Mouse (Mus musculus): ENCODE data around the gene Isg20l2. TPM values are rescaled to one million over a fixed set of nuclear protein-coding genes. Genes with fewer than 3 reads are reported as not detected.

Gene Isg20l2
- polyA plus RNA-seq, 1 experiment from 2014 or later, result 25.0 TPM

DNA sequence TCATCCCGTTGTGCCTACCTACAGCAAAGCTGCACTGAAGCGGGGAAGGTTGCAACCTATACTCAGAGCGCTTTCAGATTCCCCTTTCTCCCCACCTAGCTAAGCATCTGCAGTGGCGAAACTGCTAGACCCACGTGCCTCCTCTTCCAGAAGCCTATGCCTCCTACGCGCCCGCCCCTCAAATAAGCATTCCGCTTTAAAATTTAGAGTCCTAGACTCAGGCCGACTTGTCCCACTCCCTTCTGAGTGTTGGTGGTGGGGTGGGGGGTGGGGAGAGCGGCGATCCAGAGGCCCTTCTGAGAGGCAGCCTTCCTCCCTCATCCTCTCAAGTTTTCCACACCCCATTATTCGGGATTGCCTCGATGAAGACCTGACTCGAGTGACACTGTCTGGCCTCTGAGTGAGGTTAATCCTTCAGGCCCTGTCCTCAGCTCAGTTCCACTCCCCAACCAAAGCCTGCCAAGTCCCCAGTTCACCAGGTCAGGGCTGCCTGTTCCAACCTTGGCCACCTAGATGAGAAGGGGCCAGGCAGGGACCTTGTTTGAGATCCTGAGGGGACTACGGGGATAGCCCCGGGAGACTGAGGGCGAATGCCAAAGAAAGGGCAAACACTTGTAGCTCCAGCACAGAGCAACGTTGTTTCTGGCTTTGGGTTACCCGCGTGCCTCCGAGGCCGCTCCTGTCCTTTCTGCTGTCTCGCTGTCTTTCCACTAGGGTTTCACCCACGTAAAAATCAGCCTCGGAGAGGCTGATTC is 17.1 kb downstream of the Isg20l2 start:
- WGBS (ENCODE audit: insufficient replicate concordance), result 5% methylated on average over 26 of the region's 26 CpGs
- H3K4me1 ChIP-seq (ENCODE audit: control insufficient read depth, insufficient read depth, low read length), result peaks cover 41% of the 10 kb centered on the region
- H3K9me3 ChIP-seq (replicated peaks; ENCODE audit: control insufficient read depth, low read length), result no peaks in the 10 kb centered on the region
- H3K27me3 ChIP-seq (ENCODE audit: control insufficient read depth, insufficient read depth, low read length), result peaks cover 56% of the 10 kb centered on the region
- no peak for ATAC-seq (replicated peaks; ENCODE audit: insufficient number of reproducible peaks, low FRiP score, low TSS enrichment)
- H3K4me3 ChIP-seq (ENCODE audit: low read depth, low read length), result peak overlapping the region; percentile 26
- peak overlapping the region; percentile 54; the same call in 1 of the 2 replicates for H3K9ac ChIP-seq (ENCODE audit: low read depth, low read length)
- H3K36me3 ChIP-seq (ENCODE audit: control insufficient read depth, insufficient read depth, low read length), result peaks cover 4% of the 10 kb centered on the region; the same call in 1 of the 2 replicates
- H3K27ac ChIP-seq (ENCODE audit: low read depth, low read length), result no peak overlapping the region
- peak overlapping the region; percentile 60 for H3K4me2 ChIP-seq

DNA sequence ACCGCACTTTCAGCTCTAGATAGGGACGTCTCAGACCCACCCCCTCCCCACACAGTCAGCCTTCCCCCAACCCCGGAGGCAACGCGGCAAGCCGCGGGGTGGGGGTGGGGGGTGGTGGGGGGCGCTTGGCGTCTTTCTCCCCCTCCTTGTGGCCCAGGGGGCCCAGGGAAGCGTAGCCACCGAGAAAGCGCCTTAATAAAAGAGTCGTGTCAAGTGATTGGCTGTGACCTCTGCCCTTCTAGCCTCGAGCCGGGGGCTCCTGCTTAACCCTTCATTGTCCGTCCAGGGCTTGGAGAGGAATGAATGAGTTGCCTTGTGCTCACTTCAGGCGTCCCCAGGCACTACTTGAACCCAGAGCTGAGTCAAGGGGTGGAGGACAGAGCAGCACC is 17.7 kb downstream of the Isg20l2 start:
- ATAC-seq (replicated peaks; ENCODE audit: insufficient number of reproducible peaks, low FRiP score, low TSS enrichment), result no peak
- no peaks in the 10 kb centered on the region for H3K9me3 ChIP-seq (replicated peaks; ENCODE audit: control insufficient read depth, low read length)
- H3K27ac ChIP-seq (ENCODE audit: low read depth, low read length), result no peak overlapping the region
- no peaks in the 10 kb centered on the region for H3K36me3 ChIP-seq (ENCODE audit: control insufficient read depth, insufficient read depth, low read length)
- peak overlapping the region; percentile 54 for H3K9ac ChIP-seq (ENCODE audit: low read depth, low read length)
- H3K4me2 ChIP-seq, result peak overlapping the region; percentile 60
- under 1% methylated on average over 17 of the region's 17 CpGs for WGBS (ENCODE audit: insufficient replicate concordance)
- H3K27me3 ChIP-seq (ENCODE audit: control insufficient read depth, insufficient read depth, low read length), result peaks cover 56% of the 10 kb centered on the region
- H3K4me1 ChIP-seq (ENCODE audit: control insufficient read depth, insufficient read depth, low read length), result peaks cover 41% of the 10 kb centered on the region
- peak overlapping the region; percentile 26 for H3K4me3 ChIP-seq (ENCODE audit: low read depth, low read length)

DNA sequence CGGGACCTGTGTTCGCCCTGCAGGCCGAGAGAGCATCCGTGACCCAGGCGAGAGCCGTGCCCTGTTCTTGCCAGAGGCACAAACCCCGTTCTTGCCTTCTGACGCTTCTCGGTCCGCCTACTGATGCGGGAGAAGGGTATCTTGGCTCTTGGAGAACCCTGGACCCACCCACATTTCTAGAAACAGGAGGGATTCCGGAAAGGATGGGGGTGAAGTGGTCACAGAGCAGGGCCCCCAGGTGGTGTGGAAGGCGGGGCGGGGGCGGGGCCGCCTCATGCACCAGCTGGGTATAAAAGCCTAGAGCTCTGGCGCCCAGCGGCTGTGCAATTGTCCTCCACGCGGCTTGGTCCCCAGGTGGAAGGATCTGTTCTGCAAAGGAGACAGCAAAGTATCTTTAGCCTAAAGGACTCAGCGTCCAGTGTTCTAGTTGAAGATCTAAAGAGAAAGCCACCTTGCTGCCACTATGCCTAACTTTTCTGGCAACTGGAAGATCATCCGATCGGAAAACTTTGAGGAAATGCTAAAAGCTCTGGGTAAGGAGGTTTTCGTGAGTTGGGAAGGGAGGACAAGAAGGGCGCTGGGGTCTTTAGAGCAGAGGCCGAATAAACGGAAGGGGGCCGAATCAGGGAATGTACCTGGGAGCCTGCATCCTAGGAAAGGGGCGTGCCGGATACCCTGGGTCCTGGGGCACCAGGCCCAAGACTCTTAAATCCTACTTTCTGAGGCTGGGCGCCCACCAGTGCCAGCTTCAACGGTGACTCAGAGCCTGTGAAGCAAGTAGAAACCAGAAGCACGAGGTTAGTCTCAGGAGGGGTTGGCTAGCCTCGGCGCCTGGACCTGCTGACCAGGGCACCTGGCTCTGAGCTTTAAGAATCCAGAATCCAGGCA is 18.5 kb downstream of the Isg20l2 start, which contains the start of gene Crabp2:
Gene Crabp2 (plus strand): TSS at position 289 of the 888 bp plus-strand sequence.
- peaks cover 41% of the 10 kb centered on the region for H3K4me1 ChIP-seq (ENCODE audit: control insufficient read depth, insufficient read depth, low read length)
- H3K27me3 ChIP-seq (ENCODE audit: control insufficient read depth, insufficient read depth, low read length), result peaks cover 56% of the 10 kb centered on the region
- no peaks in the 10 kb centered on the region for H3K9me3 ChIP-seq (replicated peaks; ENCODE audit: control insufficient read depth, low read length)
- no peak within 1 kb of the TSS for H3K27ac ChIP-seq (ENCODE audit: low read depth, low read length)
- H3K4me3 ChIP-seq (ENCODE audit: low read depth, low read length), result peak within 1 kb of the TSS; percentile 26
- 3% methylated on average over 35 of the region's 35 CpGs for WGBS (ENCODE audit: insufficient replicate concordance)
- peak within 1 kb of the TSS; percentile 60 for H3K4me2 ChIP-seq
- no peaks in the 10 kb centered on the region for H3K36me3 ChIP-seq (ENCODE audit: control insufficient read depth, insufficient read depth, low read length)
- no peak for ATAC-seq (replicated peaks; ENCODE audit: insufficient number of reproducible peaks, low FRiP score, low TSS enrichment)
- H3K9ac ChIP-seq (ENCODE audit: low read depth, low read length), result peak within 1 kb of the TSS; percentile 54

- 7% methylated on average over 16 of the region's 16 CpGs for WGBS (ENCODE audit: insufficient replicate concordance)
- peaks cover 40% of the 10 kb centered on the region for H3K4me1 ChIP-seq (ENCODE audit: control insufficient read depth, insufficient read depth, low read length)
- no peak overlapping the region for H3K27ac ChIP-seq (ENCODE audit: low read depth, low read length)
- no peak overlapping the region for H3K9ac ChIP-seq (ENCODE audit: low read depth, low read length)
- peak overlapping the region; percentile 26 for H3K4me3 ChIP-seq (ENCODE audit: low read depth, low read length)
- no peaks in the 10 kb centered on the region for H3K9me3 ChIP-seq (replicated peaks; ENCODE audit: control insufficient read depth, low read length)
- ATAC-seq (replicated peaks; ENCODE audit: insufficient number of reproducible peaks, low FRiP score, low TSS enrichment), result no peak
- H3K4me2 ChIP-seq, result peak overlapping the region; percentile 60
- peaks cover 56% of the 10 kb centered on the region for H3K27me3 ChIP-seq (ENCODE audit: control insufficient read depth, insufficient read depth, low read length)
- H3K36me3 ChIP-seq (ENCODE audit: control insufficient read depth, insufficient read depth, low read length), result no peaks in the 10 kb centered on the region
These were observed 19.3 kb downstream of the Isg20l2 start for GRCm38 (mm10) chr3:87949266-87949954.

- ATAC-seq (replicated peaks; ENCODE audit: insufficient number of reproducible peaks, low FRiP score, low TSS enrichment), result no peak
- 9% methylated on average over 13 of the region's 13 CpGs for WGBS (ENCODE audit: insufficient replicate concordance)
- Histone ChIP-seq H3K9me3 (replicated peaks; ENCODE audit: control insufficient read depth, low read length) (no peaks in the 10 kb centered on the region), H3K9ac (ENCODE audit: low read depth, low read length) (no peak overlapping the region), H3K4me2 (peak overlapping the region; percentile 60), H3K4me3 (ENCODE audit: low read depth, low read length) (no peak overlapping the region), H3K27me3 (ENCODE audit: control insufficient read depth, insufficient read depth, low read length) (peaks cover 56% of the 10 kb centered on the region), H3K27ac (ENCODE audit: low read depth, low read length) (no peak overlapping the region), H3K4me1 (ENCODE audit: control insufficient read depth, insufficient read depth, low read length) (peaks cover 35% of the 10 kb centered on the region), H3K36me3 (ENCODE audit: control insufficient read depth, insufficient read depth, low read length) (no peaks in the 10 kb centered on the region)
These were observed 19.9 kb downstream of the Isg20l2 start for GRCm38 (mm10) chr3:87949955-87950515.

- WGBS (ENCODE audit: insufficient replicate concordance), result 9% methylated on average over 12 of the region's 12 CpGs
- Histone ChIP-seq H3K36me3 (ENCODE audit: control insufficient read depth, insufficient read depth, low read length) (no peaks in the 10 kb centered on the region), H3K9me3 (replicated peaks; ENCODE audit: control insufficient read depth, low read length) (no peaks in the 10 kb centered on the region), H3K27me3 (ENCODE audit: control insufficient read depth, insufficient read depth, low read length) (peaks cover 47% of the 10 kb centered on the region), H3K4me3 (ENCODE audit: low read depth, low read length) (peak overlapping the region; percentile 46), H3K9ac (ENCODE audit: low read depth, low read length) (peak overlapping the region; percentile 69), H3K4me2 (peak overlapping the region; percentile 84), H3K4me1 (ENCODE audit: control insufficient read depth, insufficient read depth, low read length) (peaks cover 30% of the 10 kb centered on the region), H3K27ac (ENCODE audit: low read depth, low read length) (no peak overlapping the region)
- no peak for ATAC-seq (replicated peaks; ENCODE audit: insufficient number of reproducible peaks, low FRiP score, low TSS enrichment)
These were observed 21.8 kb downstream of the Isg20l2 start for GRCm38 (mm10) chr3:87951946-87952345.

DNA sequence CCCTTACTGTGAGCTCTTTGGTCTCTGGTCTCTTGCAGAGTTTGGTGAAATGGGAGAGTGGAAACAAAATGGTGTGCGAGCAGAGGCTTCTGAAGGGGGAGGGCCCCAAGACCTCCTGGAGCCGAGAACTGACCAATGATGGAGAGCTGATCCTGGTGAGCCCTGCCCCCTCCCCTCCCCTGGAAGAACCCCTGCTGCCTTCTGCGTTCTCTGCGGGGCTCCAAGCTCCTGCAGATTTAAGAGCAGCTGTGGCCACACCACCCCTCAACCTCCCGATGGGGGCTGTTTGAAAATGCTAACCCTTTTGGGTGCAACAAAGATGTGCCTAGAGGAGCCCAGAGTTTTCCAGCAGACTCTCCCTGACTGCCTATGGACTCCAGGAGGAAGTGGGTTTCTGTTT is 22.3 kb downstream of the Isg20l2 start:
- no peaks in the 10 kb centered on the region for H3K9me3 ChIP-seq (replicated peaks; ENCODE audit: control insufficient read depth, low read length)
- WGBS (ENCODE audit: insufficient replicate concordance), result 2% methylated on average over 5 of the region's 5 CpGs
- H3K27ac ChIP-seq (ENCODE audit: low read depth, low read length), result no peak overlapping the region
- H3K27me3 ChIP-seq (ENCODE audit: control insufficient read depth, insufficient read depth, low read length), result peaks cover 42% of the 10 kb centered on the region
- peak overlapping the region; percentile 46 for H3K4me3 ChIP-seq (ENCODE audit: low read depth, low read length)
- peak; percentile 63; the same call in 1 of the 2 replicates for ATAC-seq (replicated peaks; ENCODE audit: insufficient number of reproducible peaks, low FRiP score, low TSS enrichment)
- H3K9ac ChIP-seq (ENCODE audit: low read depth, low read length), result peak overlapping the region; percentile 69
- peaks cover 25% of the 10 kb centered on the region for H3K4me1 ChIP-seq (ENCODE audit: control insufficient read depth, insufficient read depth, low read length)
- H3K4me2 ChIP-seq, result peak overlapping the region; percentile 84
- H3K36me3 ChIP-seq (ENCODE audit: control insufficient read depth, insufficient read depth, low read length), result no peaks in the 10 kb centered on the region

GRCm38 (mm10) chr3:87958056-87958455 is 27.9 kb downstream of the Isg20l2 start:
- no peak overlapping the region for H3K27ac ChIP-seq (ENCODE audit: low read depth, low read length)
- H3K4me3 ChIP-seq (ENCODE audit: low read depth, low read length), result no peak overlapping the region
- ATAC-seq (replicated peaks; ENCODE audit: insufficient number of reproducible peaks, low FRiP score, low TSS enrichment), result no peak
- no peaks in the 10 kb centered on the region for H3K9me3 ChIP-seq (replicated peaks; ENCODE audit: control insufficient read depth, low read length)
- H3K9ac ChIP-seq (ENCODE audit: low read depth, low read length), result no peak overlapping the region
- 21% methylated on average over 1 of the region's 1 CpGs for WGBS (ENCODE audit: insufficient replicate concordance)
- no peaks in the 10 kb centered on the region for H3K36me3 ChIP-seq (ENCODE audit: control insufficient read depth, insufficient read depth, low read length)
- H3K4me1 ChIP-seq (ENCODE audit: control insufficient read depth, insufficient read depth, low read length), result peaks cover 19% of the 10 kb centered on the region
- H3K4me2 ChIP-seq, result no peak overlapping the region
- no peaks in the 10 kb centered on the region for H3K27me3 ChIP-seq (ENCODE audit: control insufficient read depth, insufficient read depth, low read length)

All from heart, embryonic 11.5 days (tissue).